Mouse (Mus musculus) layer of hippocampus, adult 18-20 months (tissue): ENCODE data around the gene Cdc14a. TPM values are rescaled to one million over a fixed set of nuclear protein-coding genes. Genes with fewer than 3 reads are reported as not detected.

Source experiments
- DNase-seq, 2 experiments: peaks; one replicate each; pipeline ENCODE4 v3.0.0; 2022; ENCODE audit warnings: low spot score in 2 of 2
- total RNA-seq, 2 experiments: library from RNA; stranded (reverse); gene quantifications; 2 replicates each; pipeline ENCODE4 v1.2.3; 2021

Cdc14a gene
- total RNA-seq, 2 experiments from 2014 or later: 3.2 to 5.2 TPM

DNA sequence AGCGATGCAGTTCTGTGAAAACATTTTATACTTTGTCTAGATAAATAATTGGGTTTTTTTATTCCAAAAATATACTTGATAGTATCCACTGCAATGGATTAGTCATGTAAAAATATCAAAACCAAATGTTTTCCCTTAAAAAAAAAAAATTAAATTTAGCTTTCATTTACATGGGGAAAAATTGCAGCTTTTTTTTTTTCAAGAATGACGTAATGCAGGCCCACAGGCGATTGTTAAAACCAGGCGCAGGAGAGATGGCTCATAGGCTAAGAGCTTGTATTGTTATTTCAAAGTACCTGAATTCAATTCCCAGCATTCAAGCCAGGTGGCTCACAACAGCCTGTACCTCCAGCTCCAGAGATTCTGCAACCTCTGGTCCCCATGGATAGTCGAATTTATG lies 196.4 kb downstream of the Cdc14a start:
- no peak for DNase-seq

DNA sequence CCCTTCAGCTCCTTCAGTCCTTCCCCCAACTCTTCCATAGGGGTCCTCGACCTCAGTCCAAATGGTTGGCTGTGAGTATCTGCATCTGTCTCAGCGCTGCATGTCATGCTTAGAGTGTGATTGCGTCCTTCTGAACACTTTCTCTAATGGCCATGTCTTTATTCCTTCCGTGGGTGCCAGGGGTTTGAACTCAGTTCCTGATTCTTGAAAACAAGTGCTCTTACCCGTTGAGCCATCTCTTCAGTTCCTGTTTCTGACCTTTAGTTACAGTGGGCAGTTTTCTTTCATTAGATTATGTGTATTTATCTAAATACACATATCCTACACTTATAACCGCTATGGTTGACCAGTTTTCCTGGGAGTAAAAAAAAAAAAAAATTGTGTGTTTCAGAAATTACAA lies 196.9 kb downstream of the Cdc14a start:
- DNase-seq: no peak

Other genes with a start within 250 kb of the Cdc14a start
- gene Gpr88, start 170.5 kb downstream of the Cdc14a start, total RNA-seq: 1 to 10 TPM; 2.0 to 3.2 TPM
- gene Rtca, start 84.2 kb upstream of the Cdc14a start, total RNA-seq: 10 to 100 TPM; 51.5 to 59.4 TPM
- gene Dbt, start 89.0 kb upstream of the Cdc14a start, total RNA-seq: 10 to 100 TPM; 16.0 to 21.9 TPM
- gene Lrrc39, start 138.9 kb upstream of the Cdc14a start, total RNA-seq: not detected
- 1 to 10 TPM; 8.3 to 8.7 TPM for gene Sass6, start 170.9 kb upstream of the Cdc14a start, total RNA-seq
- gene Trmt13, start 190.6 kb upstream of the Cdc14a start, total RNA-seq: 10 to 100 TPM; 18.5 to 20.9 TPM
- gene Mfsd14a, start 238.6 kb upstream of the Cdc14a start, total RNA-seq: 10 to 100 TPM; 58.3 to 59.3 TPM